Mouse (Mus musculus) heart, embryonic 11.5 days (tissue): ENCODE results near the gene Lpin1. TPM values are rescaled to one million over a fixed set of nuclear protein-coding genes. Genes with fewer than 3 reads are reported as not detected.
A peak's percentile ranks its signal among the peaks of the same experiment; 100 is the strongest.

ENCODE experiments used
- ATAC-seq: fragments of 200-750 bp; cut with Nextera tagmentation; replicated peaks from 2 replicates; pipeline ENCODE4 v1.8.0; 2017; ENCODE audit warnings: moderate library complexity; ENCODE audit not compliant: insufficient number of reproducible peaks, low FRiP score, low TSS enrichment
- H3K27ac ChIP-seq: fragments of 300-500 bp; sonication (generic); 2 replicates; pipeline ENCODE4 v1.5.1; 2014; ENCODE audit warnings: mild to moderate bottlenecking, low read depth, low read length
- H3K27me3 ChIP-seq: fragments of 300-500 bp; sonication (generic); 2 replicates; pipeline ENCODE4 v1.6.1; 2014; ENCODE audit warnings: mild to moderate bottlenecking, low read length, mixed read lengths; ENCODE audit not compliant: control insufficient read depth, insufficient read depth
- H3K36me3 ChIP-seq: fragments of 300-500 bp; sonication (generic); 2 replicates; pipeline ENCODE4 v1.6.1; 2014; ENCODE audit warnings: mild to moderate bottlenecking, low read length, moderate library complexity, mixed read lengths; ENCODE audit not compliant: control insufficient read depth, insufficient read depth
- H3K4me1 ChIP-seq: fragments of 300-500 bp; sonication (generic); 2 replicates; pipeline ENCODE4 v1.6.1; 2014; ENCODE audit warnings: low read length; ENCODE audit not compliant: control insufficient read depth, insufficient read depth
- H3K4me2 ChIP-seq: fragments of 300-500 bp; sonication (generic); 2 replicates; pipeline ENCODE4 v1.6.1; 2014; ENCODE audit warnings: mild to moderate bottlenecking, moderate library complexity
- H3K4me3 ChIP-seq: fragments of 300-500 bp; sonication (generic); 2 replicates; pipeline ENCODE4 v1.5.1; 2014; ENCODE audit warnings: low read depth, low read length
- H3K9ac ChIP-seq: fragments of 300-500 bp; sonication (generic); 2 replicates; pipeline ENCODE4 v1.6.1; 2014; ENCODE audit warnings: mild to moderate bottlenecking, low read depth, low read length, moderate library complexity
- H3K9me3 ChIP-seq: fragments of 300-500 bp; sonication (generic); replicated peaks from 2 replicates; pipeline ENCODE4 v1.6.1; 2016; ENCODE audit warnings: low read length; ENCODE audit not compliant: control insufficient read depth
- WGBS: fragments of 180-500 bp; shearing (Covaris S2); extraction: QIAGEN DNeasy Blood & Tissue Kit; methylation state at CpG from one replicate; pipeline ENCODE4 v1.1.7; 2014; ENCODE audit not compliant: insufficient replicate concordance; 5-methylcytosine and 5-hydroxymethylcytosine counted together
- polyA plus RNA-seq: library from polyadenylated mRNA; unstranded; fragments of >200 nt; fragmentation: Nextera tagmentation; extraction: Ambion mirVana; gene quantifications from 2 replicates; pipeline ENCODE4 v1.2.1, GENCODE M21; 2014

Lpin1 gene
- polyA plus RNA-seq, 1 experiment from 2014 or later = 3.8 TPM

DNA sequence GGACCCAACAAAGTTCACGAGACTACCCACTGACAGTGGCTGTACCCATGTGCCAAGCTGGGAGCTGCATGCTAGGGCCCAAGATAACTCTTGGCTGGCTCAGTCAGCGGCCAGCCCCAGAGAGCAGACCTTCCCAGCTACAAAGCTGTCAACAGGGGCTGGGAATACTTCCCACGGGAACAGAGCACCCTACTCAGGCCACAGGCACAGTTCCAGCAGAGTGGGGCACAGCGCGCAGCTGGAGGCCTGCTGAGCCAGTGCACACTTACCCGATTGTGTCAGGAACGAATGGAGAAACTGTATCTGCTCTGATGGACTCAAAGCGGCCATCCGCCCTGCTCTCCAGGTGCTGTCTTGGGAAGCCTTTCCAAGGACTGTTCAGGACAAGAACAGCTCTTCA lies 95.6 kb downstream of the Lpin1 start:
- Histone ChIP-seq H3K4me3 (no peak overlapping the region), H3K9ac (no peak overlapping the region), H3K9me3 (no peaks in the 10 kb centered on the region), H3K4me1 (no peaks in the 10 kb centered on the region), H3K27me3 (no peaks in the 10 kb centered on the region), H3K36me3 (no peaks in the 10 kb centered on the region), H3K27ac (no peak overlapping the region), H3K4me2 (no peak overlapping the region)
- no peak for ATAC-seq
- WGBS = 73% methylated on average over 9 of the region's 9 CpGs

DNA sequence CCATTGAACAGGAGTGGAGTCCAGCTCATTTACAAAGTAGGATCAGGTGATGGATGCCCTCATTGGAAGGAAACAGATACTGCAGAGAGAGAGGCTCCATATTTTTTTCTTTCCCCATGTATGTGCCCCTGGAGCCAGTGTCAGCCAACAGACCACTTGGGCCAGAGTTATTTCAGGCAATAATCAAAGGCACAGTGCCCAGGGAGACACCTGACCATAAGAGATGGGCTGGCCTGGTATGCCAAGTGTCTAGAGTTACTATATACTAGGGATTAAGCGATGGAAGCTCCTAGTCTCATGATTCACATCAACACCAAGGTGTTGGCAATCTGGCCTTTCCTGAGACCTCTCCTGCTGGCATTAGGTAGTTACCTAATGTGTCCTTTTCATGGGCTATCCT lies 97.8 kb downstream of the Lpin1 start:
- no peaks in the 10 kb centered on the region for H3K9me3 ChIP-seq

DNA sequence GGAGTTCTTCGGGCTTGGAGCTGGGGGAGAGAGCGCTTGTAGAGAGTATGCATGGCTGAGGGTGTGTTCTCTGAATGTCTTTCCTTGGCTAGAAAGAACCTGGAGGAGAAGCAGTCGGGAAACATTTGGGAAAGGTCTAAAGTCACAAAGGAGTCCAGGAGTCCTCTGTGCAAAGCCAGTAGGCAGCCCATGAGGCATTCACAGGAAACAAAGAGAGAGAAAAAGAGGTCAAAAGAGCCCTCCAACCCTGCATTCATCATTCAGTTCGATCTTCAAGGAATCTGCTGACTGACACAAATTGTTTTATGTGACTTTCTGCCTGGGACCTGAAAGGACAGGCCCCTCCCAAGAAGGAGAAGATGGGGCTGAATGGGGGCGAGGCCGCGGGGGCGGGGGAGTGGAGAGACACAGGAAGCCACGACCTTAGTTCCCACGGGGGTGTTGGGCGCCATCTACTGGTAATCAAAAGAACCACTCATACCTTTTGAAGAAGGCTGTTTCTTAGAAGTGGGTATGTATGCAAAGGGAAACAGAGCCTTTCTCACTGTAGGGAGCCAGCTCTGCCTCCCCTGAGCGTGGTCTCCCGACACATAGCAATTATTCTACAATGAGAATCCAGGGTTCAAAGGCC lies 101.5 kb downstream of the Lpin1 start:
- H3K4me2 ChIP-seq = peak overlapping the region; percentile 25
- ATAC-seq = no peak; the same call in 1 of the 2 replicates
- H3K27me3 ChIP-seq = no peaks in the 10 kb centered on the region
- no peaks in the 10 kb centered on the region for H3K9me3 ChIP-seq
- no peak overlapping the region for H3K4me3 ChIP-seq
- no peak overlapping the region for H3K27ac ChIP-seq
- no peaks in the 10 kb centered on the region for H3K4me1 ChIP-seq
- H3K36me3 ChIP-seq = no peaks in the 10 kb centered on the region
- no peak overlapping the region for H3K9ac ChIP-seq
- 18% methylated on average over 13 of the region's 13 CpGs for WGBS

More for the DNA sequence above, 97.8 kb downstream of the Lpin1 start:
- WGBS = 91% methylated on average over 1 of the region's 1 CpGs
- no peak overlapping the region for H3K4me3 ChIP-seq
- H3K9ac ChIP-seq = no peak overlapping the region
- H3K27me3 ChIP-seq = no peaks in the 10 kb centered on the region
- no peaks in the 10 kb centered on the region for H3K4me1 ChIP-seq
- H3K27ac ChIP-seq = no peak overlapping the region
- no peak overlapping the region for H3K4me2 ChIP-seq
- H3K36me3 ChIP-seq = no peaks in the 10 kb centered on the region
- no peak for ATAC-seq

DNA sequence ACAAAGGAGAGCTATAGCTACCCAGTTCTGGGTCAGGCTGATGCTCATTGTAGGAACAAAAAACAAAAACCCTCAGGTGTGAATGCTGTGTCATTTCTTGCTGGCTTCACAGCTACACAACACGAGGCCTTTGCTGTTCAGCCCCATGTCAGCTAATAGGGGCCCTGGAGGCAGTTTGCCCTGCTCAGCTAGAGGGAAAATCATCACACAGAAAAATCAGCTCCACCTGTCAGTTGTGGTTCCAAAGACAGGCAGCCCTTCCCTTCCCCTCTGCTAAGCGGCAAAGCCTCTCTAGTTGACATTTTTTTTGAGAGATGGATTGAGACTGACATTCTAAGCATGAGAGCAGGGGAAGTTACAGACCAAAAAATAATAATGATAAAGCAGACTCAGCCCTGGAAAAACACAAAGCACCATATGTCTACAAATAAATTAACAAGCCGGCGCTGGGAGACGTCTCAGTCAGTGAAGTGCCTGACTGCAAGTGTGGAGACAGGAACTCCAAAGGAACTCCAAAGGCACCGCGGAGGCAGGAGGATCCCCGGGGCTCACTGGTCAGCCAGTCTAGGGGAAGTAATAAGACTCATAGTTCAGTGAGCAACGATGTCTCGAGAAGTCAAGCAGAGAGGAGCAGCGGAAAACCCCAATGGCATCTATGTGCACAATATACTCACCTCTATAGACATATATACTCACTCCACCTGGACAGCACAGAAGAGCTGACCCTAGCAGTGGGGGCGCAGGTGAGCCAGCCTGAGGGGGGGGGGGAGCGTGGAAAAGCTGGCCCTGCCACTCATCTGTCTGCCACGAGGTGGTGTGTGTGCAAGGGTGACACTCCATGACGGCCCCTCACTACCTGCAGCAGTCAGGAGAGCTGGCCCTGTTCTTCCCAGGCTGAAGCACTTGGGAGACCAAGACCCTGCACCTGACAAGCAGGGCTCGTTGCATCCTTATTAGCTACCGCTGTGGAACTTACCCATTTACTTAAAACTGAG lies 103.7 kb downstream of the Lpin1 start:
- Histone ChIP-seq H3K4me2 (no peak overlapping the region), H3K27ac (no peak overlapping the region), H3K9ac (no peak overlapping the region), H3K27me3 (no peaks in the 10 kb centered on the region), H3K4me3 (no peak overlapping the region), H3K9me3 (no peaks in the 10 kb centered on the region), H3K4me1 (no peaks in the 10 kb centered on the region), H3K36me3 (no peaks in the 10 kb centered on the region)
- ATAC-seq = no peak
- WGBS = 58% methylated on average over 17 of the region's 17 CpGs

DNA sequence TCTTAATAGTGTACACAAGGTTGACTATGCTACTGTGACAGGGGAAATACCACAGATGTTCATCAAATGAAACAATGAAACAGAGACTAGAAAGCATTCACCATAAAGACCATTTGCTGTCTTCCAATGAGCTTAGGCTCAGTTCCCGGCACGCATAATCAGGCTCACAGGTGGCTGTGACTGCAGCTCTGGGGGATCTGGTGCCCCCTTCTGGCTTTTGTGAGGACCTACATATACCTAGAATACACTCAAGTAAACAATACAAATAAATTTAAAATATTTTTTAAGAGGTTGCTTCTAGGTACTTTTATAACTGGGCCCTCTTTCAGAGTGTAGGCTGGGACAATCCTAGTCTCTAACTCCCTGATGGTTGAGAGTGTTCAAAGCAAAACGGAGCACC lies 106.5 kb downstream of the Lpin1 start:
- Histone ChIP-seq H3K27ac (no peak overlapping the region), H3K4me1 (no peaks in the 10 kb centered on the region), H3K36me3 (no peaks in the 10 kb centered on the region), H3K9me3 (no peaks in the 10 kb centered on the region), H3K4me3 (no peak overlapping the region), H3K27me3 (no peaks in the 10 kb centered on the region), H3K9ac (no peak overlapping the region), H3K4me2 (no peak overlapping the region)
- ATAC-seq = no peak
- 72% methylated on average over 3 of the region's 3 CpGs for WGBS

DNA sequence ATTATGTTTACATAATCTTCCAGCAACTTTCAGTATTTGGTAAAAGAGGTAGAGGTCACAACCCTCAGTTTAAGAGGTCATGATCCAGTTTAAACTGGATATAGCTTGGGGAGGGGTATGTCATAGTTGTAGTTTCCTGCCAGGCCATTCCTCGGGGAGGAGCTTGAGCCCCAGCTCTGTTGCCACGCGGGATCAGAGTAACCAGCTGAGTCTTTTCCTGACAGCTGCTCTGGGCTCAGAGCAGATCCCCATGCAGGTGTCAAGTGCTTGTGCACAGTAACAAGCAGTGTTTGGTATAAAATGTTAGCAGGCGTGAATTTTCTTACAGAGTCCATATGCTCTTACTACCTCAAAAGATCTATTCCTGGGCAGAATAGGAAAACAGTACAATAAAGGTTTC lies 112.8 kb downstream of the Lpin1 start:
- H3K9ac ChIP-seq = no peak overlapping the region
- H3K4me2 ChIP-seq = no peak overlapping the region
- H3K4me1 ChIP-seq = no peaks in the 10 kb centered on the region
- H3K4me3 ChIP-seq = no peak overlapping the region
- ATAC-seq = no peak
- H3K27me3 ChIP-seq = no peaks in the 10 kb centered on the region
- 42% methylated on average over 4 of the region's 4 CpGs for whole genome bisulfite sequencing
- H3K9me3 ChIP-seq = no peaks in the 10 kb centered on the region
- no peak overlapping the region for H3K27ac ChIP-seq
- no peaks in the 10 kb centered on the region for H3K36me3 ChIP-seq

DNA sequence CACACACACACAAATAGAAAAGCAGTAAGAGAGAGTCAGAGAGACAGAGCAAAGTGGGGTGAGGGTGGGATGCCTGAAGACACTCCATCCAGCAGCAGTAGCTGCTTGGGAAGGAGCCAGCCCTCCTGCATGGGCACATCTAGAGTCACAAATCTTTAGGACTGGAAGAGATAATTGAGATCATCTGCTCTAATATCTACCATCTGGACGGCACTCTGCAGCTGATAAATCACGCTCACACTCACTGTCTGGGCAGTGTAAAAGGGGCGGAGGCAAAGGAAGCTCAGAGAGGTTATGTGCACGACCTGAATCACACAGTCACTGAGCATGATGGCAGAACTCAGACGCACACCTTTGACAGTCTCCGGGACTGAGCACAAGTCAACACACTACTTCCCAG lies 118.1 kb downstream of the Lpin1 start:
- no peak overlapping the region for H3K4me2 ChIP-seq
- H3K9ac ChIP-seq = no peak overlapping the region
- no peak for ATAC-seq
- WGBS = 64% methylated on average over 6 of the region's 6 CpGs
- no peaks in the 10 kb centered on the region for H3K27me3 ChIP-seq
- no peak overlapping the region for H3K4me3 ChIP-seq
- no peaks in the 10 kb centered on the region for H3K4me1 ChIP-seq
- H3K36me3 ChIP-seq = no peaks in the 10 kb centered on the region
- H3K27ac ChIP-seq = no peak overlapping the region
- no peaks in the 10 kb centered on the region for H3K9me3 ChIP-seq

DNA sequence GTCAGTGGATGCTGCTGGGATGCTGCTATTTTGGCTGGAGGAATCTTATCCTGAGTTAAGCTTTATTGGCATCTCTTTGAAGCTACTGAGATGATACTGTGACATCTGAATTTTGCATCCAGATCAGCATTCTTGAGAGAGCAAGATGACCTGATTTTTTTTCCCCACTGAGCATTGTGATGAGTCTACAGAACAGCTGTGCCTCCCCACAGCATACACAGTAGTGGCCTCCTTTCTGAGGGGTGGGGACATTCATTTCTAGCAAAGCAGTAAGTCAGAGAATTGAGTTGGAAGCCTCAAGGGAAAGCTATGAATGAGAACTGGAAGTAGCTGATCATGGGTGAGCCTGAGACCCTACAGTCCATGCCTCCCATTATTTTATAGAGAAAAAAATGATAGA lies 121.9 kb downstream of the Lpin1 start:
- Histone ChIP-seq H3K9ac (no peak overlapping the region), H3K27ac (no peak overlapping the region), H3K27me3 (no peaks in the 10 kb centered on the region), H3K4me1 (no peaks in the 10 kb centered on the region), H3K9me3 (no peaks in the 10 kb centered on the region), H3K4me2 (no peak overlapping the region), H3K36me3 (no peaks in the 10 kb centered on the region), H3K4me3 (no peak overlapping the region)
- ATAC-seq = no peak
